Mouse (Mus musculus) embryonic facial prominence, embryonic 13.5 days (tissue): ENCODE measurements at regions not wholly inside any gene's neighbourhood (a gene's known extent, or its start where the extent isn't known, plus 50 kb on each side); places are given as distances from the start of the nearest gene placed in this dataset.

Source experiments
- ATAC-seq: fragments of 200-750 bp; cut with Nextera tagmentation; 2 replicates; pipeline ENCODE4 v1.8.0; 2017; ENCODE audit warnings: low read depth; ENCODE audit not compliant: insufficient number of reproducible peaks, insufficient read depth, low FRiP score, low TSS enrichment
- H3K27ac ChIP-seq: fragments of 300-500 bp; sonication (generic); 2 replicates; pipeline ENCODE4 v1.5.1; 2015; ENCODE audit warnings: moderate library complexity, mild to moderate bottlenecking, inconsistent platforms
- H3K27me3 ChIP-seq: fragments of 300-500 bp; sonication (generic); 2 replicates; pipeline ENCODE4 v1.6.1; 2015; ENCODE audit warnings: mild to moderate bottlenecking, inconsistent platforms
- H3K36me3 ChIP-seq: fragments of 300-500 bp; sonication (generic); 2 replicates; pipeline ENCODE4 v1.6.1; 2015; ENCODE audit warnings: mild to moderate bottlenecking, inconsistent platforms
- H3K4me1 ChIP-seq: fragments of 300-500 bp; sonication (generic); 2 replicates; pipeline ENCODE4 v1.6.1; 2015; ENCODE audit warnings: inconsistent platforms
- H3K4me2 ChIP-seq: fragments of 300-500 bp; sonication (generic); 2 replicates; pipeline ENCODE4 v1.6.1; 2015; ENCODE audit warnings: moderate library complexity, mild to moderate bottlenecking, inconsistent platforms
- H3K4me3 ChIP-seq: fragments of 300-500 bp; sonication (generic); 2 replicates; pipeline ENCODE4 v1.5.1; 2015; ENCODE audit warnings: mild to moderate bottlenecking, inconsistent platforms
- H3K9ac ChIP-seq: fragments of 300-500 bp; sonication (generic); 2 replicates; pipeline ENCODE4 v1.6.1; 2015; ENCODE audit warnings: mild to moderate bottlenecking, inconsistent platforms
- H3K9me3 ChIP-seq: fragments of 300-500 bp; sonication (generic); 2 replicates; pipeline ENCODE4 v1.6.1; 2016; ENCODE audit warnings: inconsistent platforms
- WGBS: fragments of 180-500 bp; shearing (Covaris S2); methylation state at CpG from one replicate; pipeline ENCODE4 v1.1.7; 2015; ENCODE audit warnings: mixed read lengths; 5-methylcytosine and 5-hydroxymethylcytosine counted together

DNA sequence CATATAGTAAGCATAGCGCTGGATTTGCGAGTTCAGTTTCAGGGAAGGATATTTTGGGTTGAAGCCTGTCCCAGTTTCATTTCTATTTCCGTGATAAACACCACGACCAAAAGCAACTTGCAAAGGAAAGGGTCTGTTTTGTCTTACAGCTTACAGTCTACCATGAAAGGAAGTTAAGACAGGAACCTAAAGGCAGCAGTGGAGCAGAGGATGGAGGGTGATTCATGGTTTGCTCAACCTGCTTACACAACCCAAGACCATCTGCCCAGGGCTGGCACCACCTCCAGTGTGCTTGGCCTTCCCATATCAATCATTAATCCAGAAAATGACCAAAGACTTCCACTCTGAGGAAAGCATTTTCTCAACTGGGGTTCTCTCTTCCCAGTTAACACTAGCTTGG, 72.2 kb upstream of the Ccdc71l start:
- ATAC-seq, result no peak
- no peaks in the 10 kb centered on the region for H3K9me3 ChIP-seq
- H3K4me1 ChIP-seq, result no peaks in the 10 kb centered on the region
- 84% methylated on average over 4 of the region's 4 CpGs for WGBS
- no peak overlapping the region for H3K4me3 ChIP-seq
- H3K4me2 ChIP-seq, result no peak overlapping the region
- no peaks in the 10 kb centered on the region for H3K36me3 ChIP-seq
- H3K9ac ChIP-seq, result no peak overlapping the region
- no peak overlapping the region for H3K27ac ChIP-seq
- H3K27me3 ChIP-seq, result no peaks in the 10 kb centered on the region

DNA sequence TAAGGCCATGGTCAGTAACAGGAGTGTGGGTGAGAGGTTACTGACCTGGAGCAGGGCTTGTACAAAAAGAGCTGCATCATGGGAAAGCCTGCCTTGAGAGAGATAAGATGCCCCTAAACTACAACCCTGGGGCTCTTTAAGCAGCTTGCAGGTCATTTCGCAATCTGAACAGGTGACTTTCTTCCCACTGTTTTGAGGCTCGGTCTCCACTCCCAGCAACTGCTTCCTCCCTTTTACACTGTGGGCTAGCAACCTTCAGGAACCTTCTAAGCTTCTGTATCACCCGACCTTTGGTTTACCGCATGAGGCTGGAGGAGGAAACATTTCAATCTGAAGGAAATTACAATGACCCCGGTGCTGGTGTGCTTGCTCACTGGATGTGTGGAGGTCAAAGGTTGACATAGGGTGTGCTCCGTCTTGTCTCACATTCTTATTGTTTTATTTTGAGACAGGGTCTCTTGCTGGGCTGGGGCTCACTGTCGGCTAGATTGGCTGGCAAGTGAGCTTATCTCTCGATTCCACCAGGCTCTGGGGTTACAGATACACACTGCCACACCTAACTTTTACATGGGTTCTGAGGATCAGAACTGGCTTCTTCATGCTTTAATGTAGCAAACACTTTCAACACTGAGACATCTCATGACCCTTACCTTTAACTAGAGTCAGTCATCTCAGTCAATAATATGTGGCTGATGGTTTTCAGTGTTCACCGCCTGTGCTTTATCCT, 71.1 kb upstream of the Ccdc71l start:
- Histone ChIP-seq H3K4me3 (no peak overlapping the region), H3K9ac (no peak overlapping the region), H3K36me3 (no peaks in the 10 kb centered on the region), H3K27me3 (no peaks in the 10 kb centered on the region), H3K4me2 (no peak overlapping the region), H3K4me1 (no peaks in the 10 kb centered on the region), H3K27ac (no peak overlapping the region), H3K9me3 (no peaks in the 10 kb centered on the region)
- WGBS, result 79% methylated on average over 9 of the region's 9 CpGs
- no peak for ATAC-seq

DNA sequence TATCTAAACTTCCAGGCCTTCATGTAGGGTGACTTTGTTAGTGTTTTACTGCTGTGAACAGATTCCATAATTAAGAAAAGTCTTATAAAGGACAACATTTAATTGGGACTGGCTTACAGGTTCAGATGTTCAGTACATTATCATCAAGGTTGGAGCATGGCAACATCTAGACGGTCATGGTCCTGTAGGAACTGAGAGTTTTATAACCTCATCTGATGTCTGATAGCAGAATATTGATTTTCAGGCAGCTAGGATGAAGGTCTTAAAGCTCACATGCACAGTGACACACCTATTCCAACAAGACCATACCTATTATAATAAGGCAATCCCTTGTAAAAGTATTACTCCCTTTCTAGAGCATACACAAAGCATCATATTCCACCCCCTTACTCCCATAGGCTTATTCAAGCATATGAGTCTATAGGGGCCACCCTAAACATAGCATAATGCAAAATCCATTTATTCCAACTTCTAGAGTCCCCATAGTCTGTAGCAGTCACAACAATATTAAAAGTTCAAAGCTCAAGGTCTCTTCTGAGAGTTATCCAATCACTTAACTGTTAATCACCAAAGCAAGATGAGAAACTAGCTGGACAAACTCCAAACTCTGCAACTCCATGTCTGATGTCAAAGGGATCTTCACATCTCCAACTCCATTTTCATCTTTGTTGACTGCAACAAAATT, 63.3 kb upstream of the Ccdc71l start:
- Histone ChIP-seq H3K36me3 (no peaks in the 10 kb centered on the region), H3K4me2 (no peak overlapping the region), H3K4me3 (no peak overlapping the region), H3K27me3 (no peaks in the 10 kb centered on the region), H3K27ac (no peak overlapping the region), H3K4me1 (no peaks in the 10 kb centered on the region), H3K9ac (no peak overlapping the region), H3K9me3 (no peaks in the 10 kb centered on the region)
- WGBS, result 90% methylated on average over 1 of the region's 1 CpGs
- ATAC-seq, result no peak
